Mouse (Mus musculus): ENCODE data around the gene Neurl4.

- no peak for TF ChIP-seq CTCF (IDR thresholded peaks at IDR 0.05; ENCODE audit: control insufficient read depth, insufficient read depth, low read length)
- TF ChIP-seq POLR2A (IDR thresholded peaks at IDR 0.05; ENCODE audit: borderline replicate concordance, control insufficient read depth, low read depth, low read length), result no peak
These were observed 1.0 kb upstream of the Neurl4 start for GRCm38 (mm10) chr11:69899870-69900269.
